Mouse (Mus musculus): ENCODE measurements around the gene Tiam2. TPM values are rescaled to one million over a fixed set of nuclear protein-coding genes. Genes with fewer than 3 reads are reported as not detected.
"Not testable (repeated sequence)": the region's sequence is repeated elsewhere in the genome, so short reads cannot be mapped to it uniquely, and the experiment has no call there.

Gene Tiam2
- total RNA-seq, 2 experiments from 2014 or later = 1.1 to 1.3 TPM

DNA sequence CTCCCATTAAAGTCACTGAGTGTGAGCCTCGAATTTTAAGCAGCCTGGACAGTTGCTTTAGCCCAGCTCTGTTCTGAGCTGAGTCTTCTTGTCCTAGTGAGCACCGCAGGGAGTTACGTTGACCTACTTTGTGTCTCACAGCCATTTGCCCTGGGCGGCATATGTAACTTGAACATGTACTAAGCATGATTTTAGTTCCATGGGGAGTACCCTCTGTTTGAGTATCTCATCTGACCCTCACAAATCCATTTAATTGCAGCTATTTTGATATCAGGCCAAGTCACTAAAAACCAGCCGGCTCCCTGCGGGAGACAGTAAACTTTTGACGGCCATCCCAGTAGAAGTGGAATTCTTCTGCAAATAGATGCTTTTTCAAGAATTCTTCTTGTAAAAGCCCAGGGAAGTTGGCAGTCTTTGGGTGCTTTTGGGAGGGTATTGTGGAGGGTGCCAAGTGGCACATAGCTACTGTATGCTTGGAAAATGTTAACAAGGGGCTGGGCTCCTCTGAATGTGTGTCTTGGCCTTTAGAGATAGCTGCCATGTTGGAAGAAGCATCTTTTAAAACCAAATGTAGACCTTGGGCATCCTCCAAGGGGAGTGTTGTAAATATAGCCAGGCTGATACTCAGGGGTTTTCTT lies 10.6 kb downstream of the Tiam2 start:
- ATAC-seq (replicated peaks; ENCODE audit: low FRiP score, low TSS enrichment, poor library complexity, severe bottlenecking) = no peak

DNA sequence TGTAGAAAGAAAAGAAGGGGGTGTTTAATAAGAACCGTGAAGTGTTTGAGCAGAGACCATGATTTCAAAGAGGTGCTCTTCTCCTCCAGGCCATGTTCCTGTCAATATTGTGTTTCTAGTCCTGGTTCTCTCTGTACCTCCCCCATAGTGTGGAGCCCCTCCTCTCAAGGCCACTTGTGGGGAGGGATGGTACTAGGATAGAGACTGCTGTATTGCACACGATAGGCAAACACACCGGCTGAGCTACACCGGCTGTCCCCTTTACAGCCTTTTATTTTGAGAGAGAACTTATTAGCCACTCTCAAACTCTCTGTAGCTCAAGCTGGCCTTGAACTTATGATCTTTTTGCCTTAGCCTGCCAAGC lies 11.1 kb downstream of the Tiam2 start:
- no peak for ATAC-seq (replicated peaks; ENCODE audit: low FRiP score, low TSS enrichment, poor library complexity, severe bottlenecking)

DNA sequence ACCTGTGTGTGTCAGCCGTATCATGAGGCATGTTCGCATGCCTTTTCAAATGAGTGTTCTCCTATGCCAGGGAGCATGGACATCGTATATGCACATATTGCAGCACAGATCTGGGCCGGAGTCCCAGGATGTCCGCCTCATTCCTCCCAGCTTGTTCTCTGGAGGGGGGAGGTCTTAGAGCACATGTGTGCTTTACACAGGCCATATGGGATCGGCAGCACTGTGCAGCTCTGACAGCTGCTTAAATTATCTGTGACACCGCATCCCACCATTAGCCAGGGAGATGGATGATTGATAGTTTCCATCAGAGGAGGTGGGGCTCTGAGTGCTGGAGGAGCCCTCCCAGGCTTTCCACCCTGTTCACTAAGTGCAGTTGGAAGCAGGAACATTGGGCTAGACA lies 12.4 kb downstream of the Tiam2 start:
- ATAC-seq (replicated peaks; ENCODE audit: low FRiP score, low TSS enrichment, poor library complexity, severe bottlenecking) = no peak

DNA sequence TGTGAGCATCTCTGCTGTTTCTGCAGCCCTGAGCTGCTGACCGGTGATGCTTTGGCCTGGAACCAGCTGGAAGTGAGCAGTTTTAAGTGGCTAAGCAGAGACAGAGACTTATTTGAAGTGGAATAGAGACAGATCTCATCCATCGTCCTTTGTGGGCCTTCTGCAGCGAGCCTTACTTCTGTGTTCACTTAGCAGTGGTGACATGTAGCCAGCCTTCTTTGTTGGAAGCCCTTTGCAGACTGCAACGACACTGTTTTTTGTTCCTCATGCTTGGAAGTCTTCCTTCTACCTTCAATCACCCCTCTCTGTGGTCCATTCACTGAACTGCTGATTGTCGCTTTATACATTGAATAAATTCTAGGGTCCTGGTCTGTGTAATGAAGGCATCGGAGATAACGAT lies 18.5 kb downstream of the Tiam2 start:
- no peak for ATAC-seq (replicated peaks; ENCODE audit: low FRiP score, low TSS enrichment, poor library complexity, severe bottlenecking)

DNA sequence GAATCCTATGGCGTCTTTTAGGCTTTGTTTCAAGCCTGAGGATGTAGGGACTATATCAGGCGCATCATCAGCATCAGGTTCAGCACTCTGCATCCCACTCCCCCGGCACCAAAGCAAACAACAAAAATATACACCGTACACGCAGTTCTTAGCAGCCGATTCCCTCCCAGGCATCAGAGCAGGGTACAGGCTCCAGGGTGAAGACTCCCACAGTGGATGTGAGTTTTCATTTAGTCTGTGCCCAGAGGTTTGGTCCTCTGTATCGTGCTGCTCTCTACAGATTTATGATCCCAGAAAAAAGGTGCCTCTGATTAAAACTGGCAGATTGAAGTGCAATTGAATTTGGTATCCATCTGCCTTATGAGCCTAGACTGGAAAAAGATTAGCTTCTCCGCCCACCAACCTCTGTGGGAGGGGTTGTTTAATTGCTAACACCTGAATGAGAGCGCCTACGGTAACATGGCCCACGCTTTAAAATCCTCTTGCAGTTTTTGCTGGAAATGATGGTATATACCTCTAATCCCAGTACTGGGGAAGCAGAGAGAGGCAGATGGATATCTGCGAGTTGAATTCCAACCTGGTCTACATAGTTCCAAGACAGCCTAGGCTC lies 19.0 kb downstream of the Tiam2 start:
- ATAC-seq (replicated peaks; ENCODE audit: low FRiP score, low TSS enrichment, poor library complexity, severe bottlenecking) = no peak

DNA sequence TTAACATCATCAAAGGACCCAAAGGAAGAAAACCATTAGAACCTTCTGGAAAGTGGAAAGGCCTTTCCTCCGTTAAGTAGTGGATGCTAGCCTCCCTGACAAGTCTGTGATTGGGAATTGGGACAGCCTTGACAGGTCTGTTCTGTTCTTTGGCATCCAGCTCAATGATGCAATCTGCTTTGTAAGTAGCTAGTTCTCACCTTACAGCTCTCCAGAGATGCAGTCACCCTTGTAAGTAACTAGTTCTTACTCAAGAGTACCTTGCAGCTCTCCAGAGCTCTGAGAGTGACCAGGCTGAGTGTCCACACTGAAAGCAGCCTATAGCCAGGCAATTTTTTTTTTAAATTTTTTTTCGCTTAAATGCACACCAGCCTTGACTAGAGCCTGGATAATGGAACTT lies 21.4 kb downstream of the Tiam2 start:
- no peak for ATAC-seq (replicated peaks; ENCODE audit: low FRiP score, low TSS enrichment, poor library complexity, severe bottlenecking)

DNA sequence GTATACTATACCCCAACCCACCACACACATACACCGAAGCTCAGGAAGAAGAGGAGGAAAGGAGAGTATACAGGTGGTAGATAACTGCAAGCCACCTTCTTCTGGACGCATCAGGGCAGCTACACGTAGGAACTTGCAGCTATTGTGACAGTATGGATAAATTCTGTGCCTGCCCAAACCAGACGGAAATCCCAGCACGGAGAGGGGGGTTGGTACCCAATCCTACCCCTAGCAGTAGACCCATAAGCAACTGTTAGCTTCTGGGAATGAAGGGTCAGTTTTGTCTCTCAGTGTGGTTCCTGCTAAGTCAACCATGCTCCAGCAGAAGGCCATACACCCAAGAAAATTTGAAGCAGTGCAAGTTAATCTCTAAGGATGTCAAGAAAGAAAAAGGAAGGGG lies 23.0 kb downstream of the Tiam2 start:
- no peak for ATAC-seq (replicated peaks; ENCODE audit: low FRiP score, low TSS enrichment, poor library complexity, severe bottlenecking)

DNA sequence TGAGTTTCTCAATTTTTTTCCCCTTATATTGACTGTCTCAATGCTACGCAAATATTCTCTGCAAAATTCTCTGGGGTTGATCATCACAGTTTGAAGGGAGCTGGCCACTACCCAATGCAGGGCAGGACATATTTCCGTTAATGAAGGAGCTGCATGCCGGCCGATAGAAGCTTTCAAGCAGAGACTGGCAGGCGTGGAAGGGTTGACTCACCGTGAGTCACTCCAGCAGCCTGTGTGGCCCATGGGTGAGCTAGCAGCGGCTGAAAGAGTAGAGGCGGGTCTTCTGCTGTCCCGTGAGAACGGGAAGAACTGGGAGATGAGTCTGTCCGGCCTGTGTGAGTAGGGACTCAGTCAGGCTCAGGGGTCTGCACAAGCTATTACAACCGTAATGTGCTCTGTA lies 23.6 kb downstream of the Tiam2 start:
- no peak for ATAC-seq (replicated peaks; ENCODE audit: low FRiP score, low TSS enrichment, poor library complexity, severe bottlenecking)

DNA sequence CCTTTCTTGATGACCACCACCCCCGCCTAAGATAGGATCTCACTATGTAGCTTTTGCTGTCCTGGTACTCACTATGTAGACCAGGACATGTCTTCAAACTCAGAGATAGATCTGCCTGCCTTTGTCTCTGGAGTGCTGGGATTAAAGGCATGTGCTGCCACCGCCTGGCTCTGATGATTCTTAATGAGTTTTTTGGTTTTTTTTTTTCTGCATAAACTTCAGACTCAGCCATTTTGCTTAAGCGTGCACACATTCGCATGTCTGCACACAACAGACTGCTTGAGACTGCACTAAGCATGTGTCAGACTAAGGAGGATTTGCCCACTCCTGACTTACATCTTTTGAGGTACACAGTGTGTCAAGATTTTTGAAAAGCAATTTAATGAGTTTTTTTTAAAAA lies 24.0 kb downstream of the Tiam2 start:
- ATAC-seq (replicated peaks; ENCODE audit: low FRiP score, low TSS enrichment, poor library complexity, severe bottlenecking) = no peak

DNA sequence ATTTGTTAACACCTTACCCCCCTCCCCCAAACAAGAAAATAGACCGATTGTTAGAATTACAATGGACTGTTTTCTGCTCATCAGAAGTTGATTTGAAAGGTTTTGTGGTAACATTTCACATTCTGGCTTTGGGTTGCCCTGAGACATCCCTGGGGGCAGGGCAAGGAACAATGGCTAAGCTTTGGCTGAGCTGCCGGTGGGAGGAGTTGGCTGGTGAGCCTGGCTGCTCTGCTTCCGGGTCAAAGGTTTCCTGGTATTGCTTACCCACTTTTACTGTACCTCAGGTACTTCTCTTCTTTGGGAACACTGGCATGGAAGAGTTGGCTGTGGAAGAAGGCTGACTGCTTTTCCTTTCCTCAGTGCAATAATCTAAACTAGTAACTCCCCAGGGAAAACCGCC lies 25.3 kb downstream of the Tiam2 start:
- no peak for ATAC-seq (replicated peaks; ENCODE audit: low FRiP score, low TSS enrichment, poor library complexity, severe bottlenecking)

DNA sequence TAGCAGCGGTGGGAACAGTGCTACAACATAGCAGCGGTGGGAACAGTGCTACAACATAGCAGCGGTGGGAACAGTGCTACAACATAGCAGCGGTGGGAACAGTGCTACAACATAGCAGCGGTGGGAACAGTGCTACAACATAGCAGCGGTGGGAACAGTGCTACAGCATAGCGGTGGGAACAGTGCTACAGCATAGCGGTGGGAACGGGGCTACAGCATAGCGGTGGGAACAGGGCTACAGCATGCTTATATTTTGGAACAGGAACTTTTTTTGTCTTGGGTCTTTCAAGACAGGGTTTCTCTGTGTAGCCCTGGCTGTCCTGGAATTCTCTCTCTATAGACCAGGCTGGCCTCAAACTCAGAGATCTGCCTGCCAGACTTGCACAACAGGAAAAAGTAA lies 26.8 kb downstream of the Tiam2 start:
- not testable (repeated sequence) for ATAC-seq (replicated peaks; ENCODE audit: low FRiP score, low TSS enrichment, poor library complexity, severe bottlenecking)

DNA sequence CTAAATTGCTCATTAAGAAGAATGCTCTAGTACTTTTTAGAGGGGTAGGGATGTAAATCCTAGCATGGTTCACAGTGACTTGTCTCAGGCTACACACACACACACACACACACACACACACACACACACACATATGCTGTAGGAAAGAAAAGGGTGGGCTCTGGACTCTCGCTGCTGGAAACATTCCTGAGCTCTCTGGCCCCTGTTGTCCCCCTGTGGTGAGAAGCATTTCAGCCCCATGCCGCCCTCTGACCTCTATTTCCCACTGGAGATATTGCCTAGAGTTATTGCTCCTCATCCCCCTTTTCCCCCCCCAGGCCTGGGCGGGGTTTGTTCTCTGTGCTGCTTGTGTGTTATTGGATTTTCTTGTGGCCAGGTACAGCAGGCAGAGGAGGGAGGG lies 28.5 kb downstream of the Tiam2 start:
- no peak for ATAC-seq (replicated peaks; ENCODE audit: low FRiP score, low TSS enrichment, poor library complexity, severe bottlenecking)

DNA sequence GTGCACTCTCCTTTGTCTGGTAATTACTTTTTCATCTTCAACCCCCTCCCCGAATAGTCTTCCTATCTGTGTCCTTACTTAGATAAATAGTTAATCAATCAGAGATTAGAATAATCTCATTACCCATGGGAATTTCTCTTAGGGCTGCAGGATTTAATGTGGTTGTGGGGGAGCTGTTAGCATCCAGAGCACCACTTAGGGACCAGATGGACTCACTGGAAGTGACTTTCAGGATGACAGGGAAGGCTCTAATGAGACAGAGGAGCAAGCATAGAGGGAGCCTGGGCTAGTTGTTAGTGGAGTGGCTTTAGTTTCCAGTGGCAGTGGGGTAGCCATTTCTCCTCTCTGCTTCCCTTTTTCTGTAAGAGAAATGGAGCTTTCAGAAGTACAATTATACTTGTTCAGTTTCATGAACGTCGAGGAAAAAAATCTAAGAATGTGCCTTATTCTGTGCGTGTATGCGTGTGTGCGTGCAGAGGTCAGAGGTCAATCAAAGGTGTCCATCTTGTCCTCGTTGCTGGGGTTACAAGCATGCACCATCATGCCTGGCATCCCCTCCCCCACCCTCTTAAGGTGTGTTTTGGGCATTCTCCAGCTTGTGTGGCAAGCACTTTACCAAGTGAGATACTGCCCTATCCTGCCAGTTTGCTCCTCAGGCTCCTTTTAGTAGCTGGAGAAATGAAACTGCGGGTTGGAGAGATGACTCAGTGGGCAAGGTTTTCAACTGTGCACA lies 30.4 kb downstream of the Tiam2 start:
- no peak for ATAC-seq (replicated peaks; ENCODE audit: low FRiP score, low TSS enrichment, poor library complexity, severe bottlenecking)

DNA sequence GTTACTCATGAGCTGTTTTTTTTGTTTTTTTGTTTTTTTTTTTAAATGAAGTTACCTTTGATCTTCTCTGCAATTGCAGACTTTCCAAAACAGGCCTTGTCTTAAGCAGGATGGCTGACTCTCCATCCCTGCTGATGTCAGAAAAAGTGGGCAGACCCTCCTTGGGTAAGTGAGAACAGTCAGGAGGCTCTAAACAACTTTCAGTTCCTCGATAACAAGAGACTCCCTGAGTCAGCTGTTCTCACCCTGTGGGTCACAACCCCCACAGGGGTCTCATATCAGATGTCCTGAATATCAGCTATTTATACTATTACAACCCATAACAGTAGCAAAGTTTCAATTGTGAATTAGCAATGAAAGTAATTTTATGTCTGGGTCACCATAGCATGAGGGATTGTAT lies 33.9 kb downstream of the Tiam2 start:
- no peak for ATAC-seq (replicated peaks; ENCODE audit: low FRiP score, low TSS enrichment, poor library complexity, severe bottlenecking)

DNA sequence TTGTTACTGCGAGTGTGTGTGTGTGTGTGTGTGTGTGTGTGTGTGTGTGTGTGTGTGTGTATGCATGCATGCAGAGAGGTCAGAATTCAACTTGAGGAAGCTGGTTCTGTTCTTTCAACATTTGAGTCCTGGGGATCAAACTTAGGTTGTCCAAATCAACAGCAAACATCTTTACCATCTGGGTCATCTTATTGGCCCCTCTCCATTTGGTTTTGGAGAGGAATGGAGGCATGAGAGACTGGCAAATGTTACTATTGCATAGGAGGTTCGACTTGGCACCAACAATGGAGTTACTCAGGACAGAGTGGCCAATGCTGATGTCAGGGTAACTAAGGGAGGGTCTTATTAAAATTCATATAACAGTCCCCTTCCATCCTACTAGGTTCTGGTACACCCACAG lies 35.4 kb downstream of the Tiam2 start:
- ATAC-seq (replicated peaks; ENCODE audit: low FRiP score, low TSS enrichment, poor library complexity, severe bottlenecking) = no peak

DNA sequence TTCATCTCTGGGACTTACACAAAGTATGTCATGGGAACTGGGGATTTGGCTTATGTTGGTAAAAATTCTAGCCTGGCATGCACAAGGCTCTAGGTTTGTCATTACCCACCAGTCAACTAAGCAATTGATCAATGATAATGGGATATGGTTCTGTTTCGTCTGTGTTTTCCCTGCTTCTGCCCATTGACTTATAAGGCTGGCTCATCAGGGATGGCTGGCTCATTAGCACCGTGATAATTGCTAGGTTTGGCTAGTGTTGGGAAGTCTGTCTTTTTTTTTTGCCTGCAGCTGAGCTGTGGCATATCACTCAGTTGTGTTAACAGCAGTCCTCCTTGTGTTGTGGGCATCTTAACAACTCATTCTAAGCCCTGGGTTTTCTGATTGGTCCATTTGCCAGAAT lies 36.8 kb downstream of the Tiam2 start:
- no peak for ATAC-seq (replicated peaks; ENCODE audit: low FRiP score, low TSS enrichment, poor library complexity, severe bottlenecking)

DNA sequence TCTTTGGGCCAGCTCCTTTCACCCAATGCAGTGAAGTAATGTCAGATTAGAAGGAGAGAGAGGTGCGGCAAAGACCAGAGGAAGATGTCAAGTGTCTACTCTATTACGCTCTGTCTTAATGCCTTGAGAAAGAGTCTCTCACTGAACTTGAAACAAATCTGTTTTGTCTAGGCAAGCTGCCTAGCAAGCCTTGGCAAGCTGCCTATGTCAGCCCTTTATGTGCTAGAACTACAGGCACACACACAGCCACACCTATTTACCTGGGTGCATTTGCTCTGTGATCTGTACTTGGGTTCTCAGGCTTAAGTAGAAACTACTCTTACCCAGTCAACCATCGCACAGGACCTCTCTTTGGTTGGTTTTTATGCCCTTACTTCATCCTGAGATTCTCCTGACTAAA lies 40.4 kb downstream of the Tiam2 start:
- ATAC-seq (replicated peaks; ENCODE audit: low FRiP score, low TSS enrichment, poor library complexity, severe bottlenecking) = no peak

DNA sequence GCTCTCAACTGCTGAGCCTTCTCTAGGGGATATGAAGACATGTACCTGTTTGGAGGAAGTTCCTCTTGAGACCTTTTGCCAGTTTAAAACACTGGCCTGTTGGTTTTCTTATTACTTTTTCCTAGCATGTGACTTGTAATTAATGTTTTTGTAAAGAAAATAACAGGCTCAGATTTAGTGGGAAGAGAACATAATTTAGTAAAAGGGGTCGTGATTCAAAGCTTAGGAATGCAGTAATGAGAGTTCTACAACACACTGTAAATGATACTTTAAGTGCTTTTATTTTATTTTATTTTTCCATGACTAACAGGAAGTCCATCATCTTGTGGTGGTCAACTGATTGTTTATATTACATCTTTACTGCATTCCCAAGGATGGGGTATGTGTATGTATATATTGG lies 42.0 kb downstream of the Tiam2 start:
- no peak for ATAC-seq (replicated peaks; ENCODE audit: low FRiP score, low TSS enrichment, poor library complexity, severe bottlenecking)

DNA sequence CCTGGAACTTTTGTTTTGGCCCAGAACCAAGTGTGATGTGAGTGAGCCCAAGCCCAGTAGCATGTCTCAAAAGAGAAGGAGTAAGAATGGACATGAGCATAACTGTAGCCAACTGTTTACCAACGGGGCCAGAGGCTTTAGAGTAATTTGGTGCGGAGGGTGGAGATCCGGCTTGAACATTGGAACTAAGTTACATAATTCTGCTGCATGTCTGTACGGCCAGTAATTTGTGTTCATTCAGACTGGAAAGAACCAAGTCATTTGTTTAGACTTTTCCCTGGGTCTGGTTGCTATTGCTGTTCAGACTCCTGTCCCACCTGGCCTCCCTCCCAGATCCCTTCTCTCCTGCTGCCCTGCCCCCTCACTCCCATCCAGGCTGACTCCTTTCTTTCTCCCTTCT lies 43.3 kb downstream of the Tiam2 start:
- no peak for ATAC-seq (replicated peaks; ENCODE audit: low FRiP score, low TSS enrichment, poor library complexity, severe bottlenecking)

DNA sequence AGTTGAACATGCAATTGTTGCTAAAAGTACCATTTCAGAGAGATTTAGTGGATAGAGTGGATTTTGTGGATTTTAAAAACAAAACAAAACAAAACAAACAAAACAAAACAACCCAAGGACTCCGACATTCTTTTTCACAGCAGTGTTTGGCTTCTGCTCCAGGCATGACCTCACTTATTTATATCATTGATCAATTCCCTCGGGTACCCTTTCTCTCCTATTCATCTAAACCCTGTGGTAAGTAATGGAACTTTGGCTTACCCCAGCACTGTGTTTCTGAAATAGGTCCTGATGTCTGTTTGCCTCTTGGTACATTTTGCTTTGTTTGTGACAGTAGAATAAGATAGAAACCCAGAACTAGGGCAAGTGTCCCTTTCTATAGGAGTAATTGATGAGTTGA lies 52.2 kb downstream of the Tiam2 start:
- no peak for ATAC-seq (replicated peaks; ENCODE audit: low FRiP score, low TSS enrichment, poor library complexity, severe bottlenecking)

Data from megakaryocyte-erythroid progenitor cell, adult 5-6 weeks (primary cell).